Mouse (Mus musculus) ES-Bruce4 (cell line): ENCODE data around the gene Akain1.

Source experiments
- CTCF ChIP-seq: IDR thresholded peaks from one replicate; pipeline ENCODE4 v1.8.1; 2011; ENCODE audit warnings: low read depth, low read length
- EP300 ChIP-seq: IDR thresholded peaks from 2 replicates; pipeline ENCODE4 v1.6.1; 2011; ENCODE audit warnings: low read depth, low read length; ENCODE audit not compliant: insufficient read depth

GRCm38 (mm10) chr17:69496125-69496524, 57.0 kb downstream of the Akain1 start:
- no peak for TF ChIP-seq EP300
- no peak for TF ChIP-seq CTCF
